Mouse (Mus musculus) thymus, postnatal 14 days (tissue): ENCODE results near the gene Cage1.

Experiments used
- DNase-seq: peaks from one replicate; pipeline ENCODE4 v3.0.0; 2021

Gene Cage1

DNA sequence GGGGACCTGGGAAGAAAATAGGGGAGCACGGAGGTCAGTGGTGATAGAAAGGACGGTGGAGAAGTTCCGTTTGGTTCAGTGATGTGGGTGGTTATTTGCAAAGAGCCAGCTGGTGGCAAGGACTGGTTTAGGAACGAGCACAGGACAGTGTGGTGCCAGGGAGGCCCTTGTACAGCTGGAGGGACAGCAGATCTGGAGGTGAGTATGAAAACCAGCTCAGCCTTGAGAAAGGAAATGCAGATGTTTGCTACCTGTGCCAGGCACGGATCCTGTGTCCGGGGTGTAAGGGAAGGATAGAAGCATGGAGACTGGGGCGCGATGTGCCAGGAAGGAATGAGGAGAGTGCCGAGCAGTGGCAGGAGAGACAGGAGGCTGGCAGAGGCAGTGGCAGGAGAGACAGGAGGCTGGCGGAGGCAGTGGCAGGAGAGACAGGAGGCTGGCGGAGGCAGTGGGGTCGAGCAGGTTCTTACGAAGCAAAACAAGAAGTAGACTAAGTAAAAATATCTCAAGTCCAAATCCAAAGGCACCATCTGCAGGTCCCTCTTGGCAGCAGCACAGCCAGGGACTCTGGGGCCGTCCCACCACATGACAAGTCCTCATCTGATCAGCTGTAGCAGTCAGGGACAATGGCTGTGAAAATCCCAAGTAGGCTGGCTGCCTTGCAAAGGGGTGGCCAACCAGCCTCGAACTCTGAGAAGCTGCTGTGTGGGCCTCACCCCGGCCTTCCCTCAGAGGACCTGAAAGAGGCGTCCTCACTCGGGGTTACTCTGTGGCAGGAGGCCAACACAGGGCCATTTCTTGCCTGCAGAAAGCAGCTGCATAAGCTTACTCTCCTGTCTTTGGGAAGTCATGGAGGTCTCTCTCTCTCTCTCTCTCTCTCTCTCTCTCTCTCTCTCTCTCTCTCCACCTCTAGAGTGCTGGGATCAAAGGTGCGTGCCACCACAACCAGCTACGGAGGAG lies 72.5 kb downstream of the Cage1 start:
- DNase-seq, result no peak

DNA sequence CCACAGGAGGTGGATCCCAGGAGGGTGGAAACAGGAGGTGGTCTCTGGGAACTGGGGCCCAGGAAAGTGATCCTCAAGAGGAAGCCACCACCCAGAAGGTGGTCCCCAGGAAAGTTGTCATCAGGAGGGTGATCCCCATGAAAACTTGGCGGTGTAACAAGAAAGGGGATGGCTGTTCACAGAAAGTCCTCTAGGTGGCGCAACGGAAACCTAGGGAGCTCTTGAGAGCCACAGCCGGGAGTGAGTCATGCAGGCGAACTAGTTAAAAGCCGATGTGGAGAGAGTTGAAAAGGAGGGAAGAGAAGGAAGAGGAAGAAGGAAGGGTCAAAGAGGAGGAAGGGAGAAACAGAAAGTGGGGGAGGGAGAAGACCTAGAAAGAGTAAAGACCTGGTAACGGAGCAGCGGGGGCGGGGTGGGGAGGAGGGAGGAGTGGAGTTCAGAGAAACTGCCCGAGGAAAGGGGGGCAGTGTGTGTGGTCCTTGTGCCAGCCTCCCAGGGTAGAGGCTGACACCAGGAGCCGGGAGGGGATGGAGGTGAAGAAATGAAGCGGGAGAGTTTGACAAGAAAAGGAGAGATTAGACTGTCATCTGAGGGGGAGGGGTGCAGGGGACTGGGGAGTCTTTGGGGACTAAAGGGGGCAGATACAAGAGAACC lies 73.4 kb downstream of the Cage1 start:
- peak; percentile 82 for DNase-seq

DNA sequence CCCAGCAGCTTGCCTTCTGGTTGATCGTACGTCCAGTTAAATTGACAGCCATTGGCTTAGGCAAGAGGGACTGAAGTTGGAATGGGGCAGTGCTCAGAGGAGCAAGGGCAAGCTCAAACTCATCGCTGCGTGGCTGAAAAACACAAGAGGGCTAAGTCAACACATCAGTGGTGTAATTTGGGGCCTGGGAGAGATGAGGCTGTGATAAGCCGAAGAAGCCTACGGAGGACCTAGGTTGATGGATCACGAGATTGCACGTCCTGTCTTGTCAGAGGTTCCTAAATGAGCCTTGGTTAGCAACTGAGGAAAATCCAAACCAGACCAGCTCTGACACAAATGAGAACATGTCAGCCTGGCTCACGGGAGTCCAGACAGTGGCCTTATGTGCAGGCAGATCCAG lies 74.3 kb downstream of the Cage1 start:
- DNase-seq, result no peak

DNA sequence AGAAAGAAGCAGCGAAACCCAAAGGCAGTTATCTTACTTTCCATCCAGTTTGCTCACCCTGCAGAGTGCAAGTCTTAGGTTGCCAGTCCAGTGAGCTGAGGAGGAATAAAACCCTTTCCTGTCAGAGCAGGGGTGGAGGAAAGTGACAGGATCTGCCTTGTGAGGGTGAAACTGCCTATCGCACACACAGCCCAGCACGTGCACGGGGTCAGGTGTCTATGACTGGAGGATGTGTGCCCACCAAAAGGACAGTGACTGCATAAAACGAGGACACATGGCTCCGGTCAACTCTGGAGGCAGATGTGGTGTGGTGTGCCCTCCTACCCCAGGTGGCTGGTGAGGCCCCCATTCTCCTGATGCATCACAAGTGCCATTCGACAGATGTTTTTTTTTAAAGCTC lies 76.9 kb downstream of the Cage1 start:
- DNase-seq, result no peak

DNA sequence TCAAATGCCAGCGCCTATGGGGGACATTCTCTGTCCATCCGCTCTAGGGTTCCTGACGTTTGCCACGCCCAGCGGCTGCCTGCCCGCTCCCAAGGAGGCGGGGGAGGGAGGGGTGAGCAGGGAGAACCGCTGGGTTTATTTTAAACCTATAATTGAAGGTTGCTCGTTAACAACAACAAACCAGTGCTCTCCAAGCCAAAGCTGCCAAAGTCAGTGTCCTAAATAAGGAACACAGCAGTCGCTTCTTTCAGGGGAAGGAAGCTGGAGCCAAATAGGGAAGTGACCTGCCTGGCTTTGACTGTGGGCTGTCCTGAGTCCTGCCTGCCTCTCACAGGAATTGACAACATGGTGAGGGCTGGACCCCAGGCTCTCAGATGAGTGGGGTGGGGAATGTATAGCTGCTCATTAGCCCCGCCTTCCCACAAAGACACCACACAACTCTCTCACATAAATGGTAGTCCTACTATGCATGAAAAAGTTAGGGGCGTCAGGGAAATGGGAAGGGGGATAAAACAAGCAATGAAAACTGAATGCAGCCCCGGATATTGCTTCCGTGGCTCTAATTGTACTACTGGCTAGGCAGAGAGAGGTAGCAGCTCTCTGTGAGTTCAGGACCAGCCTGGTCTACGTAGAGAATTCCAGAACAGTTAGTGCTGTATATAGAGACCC lies 77.5 kb downstream of the Cage1 start:
- DNase-seq, result no peak

DNA sequence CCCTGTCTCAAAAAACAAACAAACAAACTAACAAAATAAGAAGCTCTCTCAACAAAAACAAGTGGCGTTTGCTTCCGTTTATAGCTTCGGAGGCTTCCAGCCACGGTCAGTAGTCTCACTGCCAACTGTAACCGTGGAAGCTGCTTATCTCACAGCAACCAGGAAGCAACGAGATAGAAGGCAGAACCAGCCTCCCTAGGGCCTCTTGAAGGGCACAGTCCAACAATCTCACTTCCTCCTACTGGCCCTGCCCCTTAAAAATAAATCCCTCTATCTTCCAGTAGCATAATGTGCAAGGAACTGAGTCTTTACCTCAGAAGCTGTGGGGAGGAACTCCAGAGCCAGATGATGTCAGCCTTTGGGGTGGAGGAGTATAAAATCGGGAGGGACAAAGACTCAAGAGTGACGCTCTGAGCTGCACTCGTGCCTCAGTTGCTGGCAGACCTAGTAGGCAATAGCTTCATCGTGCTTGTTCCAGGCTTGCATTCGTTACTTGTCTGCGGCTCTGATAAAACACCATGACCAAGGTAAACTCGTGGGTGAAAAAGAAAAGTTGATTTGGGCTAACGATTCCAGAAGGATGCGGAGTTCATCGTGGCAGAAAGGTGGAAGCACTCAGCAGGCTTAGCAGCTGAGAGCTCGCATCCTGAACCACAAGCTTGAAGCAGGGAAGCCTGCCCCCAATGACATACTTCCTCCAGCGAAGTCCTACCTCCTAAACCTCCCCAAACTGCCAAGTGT lies 78.2 kb downstream of the Cage1 start:
- DNase-seq, result no peak
